Mouse (Mus musculus) bone marrow, adult 2 months (tissue): Measurements from ENCODE around the gene Fbxo10. TPM values are rescaled to one million over a fixed set of nuclear protein-coding genes. Genes with fewer than 3 reads are reported as not detected.
A peak's percentile ranks its signal among the peaks of the same experiment; 100 is the strongest.
"Not testable (repeated sequence)": the region's sequence is repeated elsewhere in the genome, so short reads cannot be mapped to it uniquely, and the experiment has no call there.

ENCODE experiments used
- H3K27ac ChIP-seq: fragments of 200-500 bp; 2 replicates; pipeline ENCODE4 v1.5.1; 2012; ENCODE audit warnings: low read depth, mild to moderate bottlenecking, control low read depth, inconsistent platforms, low read length; ENCODE audit not compliant: control insufficient read depth, poor library complexity, insufficient read depth
- H3K4me1 ChIP-seq: fragments of 200-500 bp; 2 replicates; pipeline ENCODE4 v1.6.1; 2011; ENCODE audit warnings: low read length; ENCODE audit not compliant: control insufficient read depth, insufficient read depth
- H3K4me3 ChIP-seq: fragments of 200-500 bp; replicated peaks from 2 replicates; pipeline ENCODE3; 2011; ENCODE audit warnings: mild to moderate bottlenecking, low read depth, low read length, control low read depth; ENCODE audit not compliant: control insufficient read depth
- CTCF ChIP-seq: fragments of 200-500 bp; IDR thresholded peaks from 2 replicates; pipeline ENCODE4 v1.5.1; 2011; ENCODE audit warnings: low read length, control low read depth; ENCODE audit not compliant: control insufficient read depth, insufficient read depth
- POLR2A ChIP-seq: fragments of 200-500 bp; IDR thresholded peaks from 2 replicates; pipeline ENCODE4 v1.6.1; 2011; ENCODE audit warnings: low read depth, mild to moderate bottlenecking, control low read depth, low read length, borderline replicate concordance; ENCODE audit not compliant: control insufficient read depth
- WGBS: fragments of 180-500 bp; shearing (Covaris S2); methylation state at CpG from one replicate; pipeline ENCODE4 v1.1.7; 2018; 5-methylcytosine and 5-hydroxymethylcytosine counted together
- polyA plus RNA-seq: library from polyadenylated mRNA; stranded (reverse); fragments of >200 nt; gene quantifications from 2 replicates; pipeline ENCODE4 v1.2.4, GENCODE M21; 2011; ENCODE audit warnings: low replicate concordance; ENCODE audit not compliant: missing spikeins, insufficient read depth, insufficient read length

Gene Fbxo10
- polyA plus RNA-seq, 1 experiment = 7.6 TPM

GRCm38 (mm10) chr4:44998071-44998470 lies 86.3 kb downstream of the Fbxo10 start:
- no peaks in the 10 kb centered on the region; the same call in 1 of the 2 replicates for H3K4me1 ChIP-seq
- WGBS = 83% methylated on average over 3 of the region's 3 CpGs
- TF ChIP-seq POLR2A (no peak), CTCF (no peak)
- H3K4me3 ChIP-seq = no peak overlapping the region
- no peak overlapping the region for H3K27ac ChIP-seq

DNA sequence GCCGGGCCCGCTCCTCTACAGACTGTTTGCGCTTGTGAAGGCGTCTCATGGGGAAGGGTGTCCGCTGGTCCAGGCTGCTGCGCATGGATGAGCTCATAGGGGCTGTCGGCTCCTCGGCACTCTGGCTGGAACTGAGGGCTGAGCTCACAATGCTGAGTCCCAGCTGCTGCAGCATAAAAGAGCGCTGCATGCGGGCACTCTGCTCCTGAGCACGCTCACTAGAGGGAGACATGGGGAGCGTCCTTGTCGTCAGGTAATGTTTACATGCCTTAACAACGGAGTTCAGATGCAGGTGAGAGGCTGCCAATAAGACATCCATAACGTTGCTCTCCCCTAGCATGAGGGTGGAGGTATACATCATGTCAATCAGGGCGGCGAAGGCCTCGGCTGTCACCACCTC lies 89.6 kb downstream of the Fbxo10 start:
- 94% methylated on average over 18 of the region's 18 CpGs for WGBS
- H3K4me1 ChIP-seq = no peaks in the 10 kb centered on the region; the same call in 1 of the 2 replicates
- no peak overlapping the region for H3K4me3 ChIP-seq
- no peak for TF ChIP-seq CTCF
- TF ChIP-seq POLR2A = no peak
- no peak overlapping the region for H3K27ac ChIP-seq

DNA sequence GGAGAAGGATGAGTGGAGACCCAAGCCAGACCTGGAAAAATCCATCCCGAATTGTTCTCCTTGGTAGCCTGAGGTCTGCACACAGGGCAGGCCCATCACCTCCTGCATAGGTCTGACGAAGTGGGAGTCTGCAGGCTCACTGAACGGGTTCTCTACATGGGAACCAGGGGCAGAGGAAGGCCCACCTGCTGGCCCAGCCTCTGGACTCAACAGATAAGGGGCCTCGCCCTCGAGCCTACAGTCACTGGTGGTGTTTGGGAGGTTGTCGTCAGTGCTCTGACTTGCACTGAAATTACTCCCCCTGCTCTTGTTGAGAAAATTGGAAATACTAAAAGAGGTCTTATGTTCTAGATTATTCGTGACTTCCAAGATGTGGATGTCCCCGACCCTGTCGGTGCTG lies 90.6 kb downstream of the Fbxo10 start:
- TF ChIP-seq CTCF (no peak), POLR2A (no peak)
- Histone ChIP-seq H3K4me3 (no peak overlapping the region), H3K4me1 (no peaks in the 10 kb centered on the region; the same call in 1 of the 2 replicates), H3K27ac (peak overlapping the region; percentile 47)
- 68% methylated on average over 9 of the region's 9 CpGs for WGBS

- not testable (repeated sequence) for H3K27ac ChIP-seq, H3K4me1 ChIP-seq, H3K4me3 ChIP-seq
- 93% methylated on average over 14 of the region's 14 CpGs for WGBS
These were observed 91.2 kb downstream of the Fbxo10 start for GRCm38 (mm10) chr4:44993179-44993578.

- WGBS = 93% methylated on average over 11 of the region's 11 CpGs
These were observed 92.1 kb downstream of the Fbxo10 start for GRCm38 (mm10) chr4:44992330-44992729.

GRCm38 (mm10) chr4:44990560-44990959 lies 93.8 kb downstream of the Fbxo10 start:
- Histone ChIP-seq H3K4me1 (no peaks in the 10 kb centered on the region; the same call in 1 of the 2 replicates), H3K4me3 (no peak overlapping the region), H3K27ac (no peak overlapping the region)
- no peak for TF ChIP-seq POLR2A
- WGBS = 94% methylated on average over 5 of the region's 5 CpGs

More at GRCm38 (mm10) chr4:44992330-44992729, 92.1 kb downstream of the Fbxo10 start:
- H3K4me1 ChIP-seq, H3K4me3 ChIP-seq, H3K27ac ChIP-seq: not testable (repeated sequence)

Other genes starting within 250 kb of the Fbxo10 start
- gene Grhpr, start 103.2 kb downstream of the Fbxo10 start, polyA plus RNA-seq = 5.9 and 8.7 TPM in 2 replicates
- 3.3 and 6.5 TPM in 2 replicates for gene Zbtb5, start 72.2 kb downstream of the Fbxo10 start, polyA plus RNA-seq
- 7.8 and 11.3 TPM in 2 replicates for gene Polr1e, start 66.0 kb downstream of the Fbxo10 start, polyA plus RNA-seq
- gene Tomm5, start 23.5 kb upstream of the Fbxo10 start, polyA plus RNA-seq = 70.0 and 74.4 TPM in 2 replicates
- gene Frmpd1, start 100.3 kb upstream of the Fbxo10 start, polyA plus RNA-seq = not detected in 2 replicates
- gene Trmt10b, start 212.5 kb upstream of the Fbxo10 start, polyA plus RNA-seq = 0.75 and 18.5 TPM in 2 replicates